Mouse (Mus musculus) lung, adult 2 months (tissue): ENCODE results near the gene Ldlrap1.

Experiments
- CTCF ChIP-seq: fragments of 200-500 bp; IDR thresholded peaks from 2 replicates; pipeline ENCODE4 v1.5.1; 2011; ENCODE audit warnings: mild to moderate bottlenecking, low read length, control low read depth; ENCODE audit not compliant: insufficient read depth
- POLR2A ChIP-seq: fragments of 200-500 bp; IDR thresholded peaks from 2 replicates; pipeline ENCODE4 v1.6.1; 2011; ENCODE audit warnings: low read depth, mild to moderate bottlenecking, control low read depth, low read length, borderline replicate concordance; ENCODE audit errors: extremely low read depth

DNA sequence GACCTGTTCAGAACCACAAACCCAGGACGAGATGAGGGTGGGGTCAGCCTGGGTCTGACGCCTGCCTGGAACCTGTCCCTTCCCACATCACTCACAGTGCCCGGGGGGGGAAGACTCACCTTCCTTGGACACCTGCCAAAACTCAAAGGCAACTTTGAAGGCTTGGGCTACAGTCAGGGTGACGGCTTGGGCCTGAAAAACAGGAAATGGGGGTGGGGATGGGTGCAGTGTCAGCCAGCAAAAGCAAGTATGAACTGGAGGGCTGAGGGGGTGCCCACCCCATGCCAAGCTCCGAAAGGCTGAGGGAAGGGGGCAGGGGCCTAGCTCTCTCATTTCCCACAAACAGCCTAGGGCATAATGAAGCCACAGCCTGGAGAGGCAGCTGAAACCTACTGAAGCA is 17.6 kb downstream of the Ldlrap1 start:
- TF ChIP-seq CTCF (no peak), POLR2A (no peak)
